Comparison of ENCODE assay signal across 8 mouse cellular contexts in genomic region chr7:30444971-30445751, GRCm38 (mm10). TPM values are rescaled to one million over a fixed set of nuclear protein-coding genes. Genes with fewer than 3 reads are reported as not detected.
A peak's percentile ranks its signal among the peaks of the same experiment; 100 is the strongest.
DNase-seq lines count a peak whose midpoint lies in the region; ATAC-seq lines count a peak whose summit lies in the region.

Gene Aplp1 (minus strand): TSS chr7:30445535.

- peak; percentile 80 for DNase-seq in CD4-positive, CD25-positive, alpha-beta regulatory T cell, adult 2 months (ENCODE audit: low read depth, low spot score)
- peak; percentile 67 to 73 for DNase-seq in adrenal gland, adult 18-20 months (ENCODE audit: low spot score in 2 of 2)
- DNase-seq in embryo, embryonic 9.5 days (ENCODE audit: extremely low spot score), result peak; percentile 67
- peak; percentile 60 for DNase-seq in kidney, postnatal 14 days
- DNase-seq in liver, embryonic 13.5 days, result no peak
- DNase-seq in neural tube, embryonic 11.5 days (ENCODE audit: low spot score), result peak; percentile 86
- DNase-seq in yolk sac, embryonic 10.5 days (ENCODE audit: low spot score), result peak; percentile 68

- no peak within 1 kb of the TSS for H3K27ac ChIP-seq in heart, embryonic 16.5 days (ENCODE audit: low read length)
- H3K27ac ChIP-seq in liver, embryonic 13.5 days, result no peak within 1 kb of the TSS
- peak within 1 kb of the TSS; percentile 89 for H3K27ac ChIP-seq in neural tube, embryonic 11.5 days (ENCODE audit: low read depth, low read length)

- H3K36me3 ChIP-seq in heart, embryonic 16.5 days (ENCODE audit: control insufficient read depth, insufficient read depth), result no peaks in the 10 kb centered on the region
- H3K36me3 ChIP-seq in liver, embryonic 13.5 days, result no peaks in the 10 kb centered on the region
- peaks cover 2% of the 10 kb centered on the region; the same call in 1 of the 2 replicates for H3K36me3 ChIP-seq in neural tube, embryonic 11.5 days (ENCODE audit: control insufficient read depth, insufficient read depth, low read length)

- peak; percentile 64; the same call in 1 of the 2 replicates for ATAC-seq in heart, embryonic 16.5 days (replicated peaks; ENCODE audit: extremely low read depth, insufficient read depth, low FRiP score)
- ATAC-seq in liver, embryonic 13.5 days (ENCODE audit: low read depth), result peak; percentile 47
- peak; percentile 83 for ATAC-seq in neural tube, embryonic 11.5 days (ENCODE audit: insufficient read depth, low FRiP score, low TSS enrichment)

- WGBS in heart, embryonic 16.5 days, result under 1% methylated on average over 65 of the region's 72 CpGs
- WGBS in liver, embryonic 13.5 days (ENCODE audit: insufficient replicate concordance), result under 1% methylated on average over 72 of the region's 72 CpGs
- WGBS in neural tube, embryonic 11.5 days, result under 1% methylated on average over 33 of the region's 72 CpGs

- peak within 1 kb of the TSS; percentile 91 for H3K4me2 ChIP-seq in heart, embryonic 16.5 days (ENCODE audit: low read depth, low read length)
- peak within 1 kb of the TSS; percentile 73 for H3K4me2 ChIP-seq in liver, embryonic 13.5 days
- peak within 1 kb of the TSS; percentile 69 for H3K4me2 ChIP-seq in neural tube, embryonic 11.5 days (ENCODE audit: low read depth)

- 0 out of 2 replicates have a peak, but pooled peaks cover 2% of the 10 kb centered on the region for H3K9me3 ChIP-seq in heart, embryonic 16.5 days (replicated peaks; ENCODE audit: control insufficient read depth, low read length)
- peaks cover 4% of the 10 kb centered on the region; the same call in 1 of the 2 replicates for H3K9me3 ChIP-seq in liver, embryonic 13.5 days (replicated peaks)
- no peaks in the 10 kb centered on the region for H3K9me3 ChIP-seq in neural tube, embryonic 11.5 days (ENCODE audit: control insufficient read depth, low read length)

- peak within 1 kb of the TSS; percentile 68 for H3K4me3 ChIP-seq in heart, embryonic 16.5 days (ENCODE audit: low read length)
- peak within 1 kb of the TSS; percentile 61 for H3K4me3 ChIP-seq in liver, embryonic 13.5 days (replicated peaks)
- peak within 1 kb of the TSS; percentile 70 for H3K4me3 ChIP-seq in neural tube, embryonic 11.5 days (ENCODE audit: low read depth, low read length)

- peaks cover 34% of the 10 kb centered on the region for H3K27me3 ChIP-seq in heart, embryonic 16.5 days (ENCODE audit: control insufficient read depth, insufficient read depth, low read length)
- H3K27me3 ChIP-seq in liver, embryonic 13.5 days, result peaks cover 46% of the 10 kb centered on the region
- peaks cover 9% of the 10 kb centered on the region for H3K27me3 ChIP-seq in neural tube, embryonic 11.5 days (ENCODE audit: control insufficient read depth, insufficient read depth, low read length)

- H3K4me1 ChIP-seq in heart, embryonic 16.5 days (ENCODE audit: control insufficient read depth, insufficient read depth, low read length), result peaks cover 8% of the 10 kb centered on the region
- H3K4me1 ChIP-seq in liver, embryonic 13.5 days (replicated peaks), result peaks cover 16% of the 10 kb centered on the region
- peaks cover 16% of the 10 kb centered on the region; the same call in 1 of the 2 replicates for H3K4me1 ChIP-seq in neural tube, embryonic 11.5 days (ENCODE audit: control insufficient read depth, insufficient read depth, low read length)

- peak within 1 kb of the TSS; percentile 75 for H3K9ac ChIP-seq in heart, embryonic 16.5 days (ENCODE audit: low read length)
- peak within 1 kb of the TSS; percentile 50; the same call in 1 of the 2 replicates for H3K9ac ChIP-seq in liver, embryonic 13.5 days
- H3K9ac ChIP-seq in neural tube, embryonic 11.5 days (ENCODE audit: low read length), result peak within 1 kb of the TSS; percentile 88

RNA-seq across cellular contexts. Expression of gene Aplp1, which starts in this region (rescaled TPM):
- total RNA-seq in adrenal gland, adult 18-20 months (2021), result 10 to 100 TPM; 31.8 to 40.6 TPM
- polyA plus RNA-seq in heart, embryonic 16.5 days (2015; fragmentation: Nextera tagmentation; extraction: Ambion mirVana), result 11.1 and 13.5 TPM in 2 replicates
- polyA plus RNA-seq in liver, embryonic 13.5 days (2015; fragmentation: Nextera tagmentation; extraction: Ambion mirVana), result 4.6 and 4.7 TPM in 2 replicates
- polyA plus RNA-seq in neural tube, embryonic 11.5 days (2014; fragmentation: Nextera tagmentation; extraction: Ambion mirVana), result 150 and 165 TPM in 2 replicates

Comparison
In these comparisons a context has a peak if more than half of its experiments do, and no peak if none do; other contexts are left out.
1. RNA of gene Aplp1 (polyA plus RNA-seq): 150 to 165 TPM in neural tube, embryonic 11.5 days; 11.1 to 13.5 TPM in heart, embryonic 16.5 days and 4.6 to 4.7 TPM in liver, embryonic 13.5 days; every median in the first group is over 10 times any median in the second.
2. Peak in every context shown above with its lines, with median percentiles within 50 percentile points of each other: ATAC-seq, H3K4me2 ChIP-seq, H3K4me3 ChIP-seq and H3K9ac ChIP-seq.